Mouse (Mus musculus) frontal cortex, adult 2 months (tissue): Measurements from ENCODE around the gene Msl2. TPM values are rescaled to one million over a fixed set of nuclear protein-coding genes. Genes with fewer than 3 reads are reported as not detected.
A peak's percentile ranks its signal among the peaks of the same experiment; 100 is the strongest.

Experiments used
- DNase-seq, 2 experiments: peaks; one replicate each; pipeline ENCODE4 v3.0.0; 2022; ENCODE audit warnings: low spot score in 1 of 2; ENCODE audit errors: extremely low spot score in 1 of 2
- polyA plus RNA-seq: library from polyadenylated mRNA; depleted of rRNA; stranded (reverse); fragments of >200 nt; gene quantifications from 2 replicates; pipeline ENCODE4 v1.2.3, GENCODE M21; 2012

The Msl2 gene
- polyA plus RNA-seq, 1 experiment, result 27.3 TPM

DNA sequence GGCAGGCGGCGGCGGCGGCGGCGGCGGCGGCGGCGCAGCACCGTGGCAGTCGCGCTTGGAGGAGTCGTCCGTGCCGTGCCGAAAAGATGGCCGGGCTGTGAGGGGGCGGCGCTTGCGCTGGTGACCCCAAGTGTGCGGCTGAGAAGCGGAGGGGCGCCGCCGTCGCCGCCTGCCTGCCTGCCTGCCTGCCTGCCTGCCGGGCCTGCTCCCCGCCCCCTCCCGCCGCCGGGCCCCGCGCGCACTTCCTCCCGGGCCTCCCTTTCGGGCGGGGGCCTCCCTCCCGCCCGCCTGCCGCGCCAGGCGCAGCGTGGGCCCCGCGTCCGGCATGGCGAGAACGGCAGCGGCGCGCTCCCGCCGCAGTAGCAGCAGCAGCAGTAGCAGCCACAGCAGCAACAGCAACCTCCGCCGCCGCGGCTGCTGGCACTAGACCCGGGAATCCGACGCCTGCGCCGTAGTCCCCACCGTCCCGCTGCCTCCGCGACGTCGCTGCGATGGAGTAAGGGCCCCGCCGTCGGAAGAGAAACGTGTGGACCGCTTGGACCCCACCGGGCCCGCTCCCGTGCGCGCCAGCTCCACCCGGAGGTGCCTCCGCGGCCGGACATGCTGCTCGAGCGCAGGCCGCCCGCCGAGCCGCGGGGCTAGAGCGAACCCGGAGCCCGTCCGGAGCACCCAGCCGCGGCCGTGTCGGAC lies 576 bp downstream of the Msl2 start:
- DNase-seq, result peak; percentile 65 to 79

DNA sequence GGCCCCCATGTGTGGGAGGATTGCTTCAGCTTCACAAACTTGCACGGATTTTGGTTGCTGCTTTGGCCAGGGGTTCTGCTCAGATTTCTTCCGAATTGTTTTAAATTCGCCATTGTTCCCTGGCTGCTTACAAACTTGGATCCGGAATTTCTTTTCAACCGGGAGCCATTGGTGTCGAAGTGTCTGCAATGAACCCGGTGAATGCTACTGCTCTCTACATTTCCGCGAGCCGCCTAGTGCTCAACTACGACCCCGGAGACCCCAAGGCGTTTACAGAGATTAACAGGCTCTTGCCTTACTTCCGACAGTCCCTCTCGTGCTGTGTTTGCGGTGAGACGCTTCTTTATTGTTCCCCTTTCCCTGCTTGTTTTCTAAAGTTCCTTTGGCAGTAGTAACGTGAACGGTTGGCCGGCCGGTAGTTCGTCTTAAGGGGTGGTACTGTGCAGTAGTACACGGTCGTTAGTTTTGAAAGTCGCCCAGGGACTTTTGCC lies 1.2 kb downstream of the Msl2 start:
- DNase-seq, result no peak

DNA sequence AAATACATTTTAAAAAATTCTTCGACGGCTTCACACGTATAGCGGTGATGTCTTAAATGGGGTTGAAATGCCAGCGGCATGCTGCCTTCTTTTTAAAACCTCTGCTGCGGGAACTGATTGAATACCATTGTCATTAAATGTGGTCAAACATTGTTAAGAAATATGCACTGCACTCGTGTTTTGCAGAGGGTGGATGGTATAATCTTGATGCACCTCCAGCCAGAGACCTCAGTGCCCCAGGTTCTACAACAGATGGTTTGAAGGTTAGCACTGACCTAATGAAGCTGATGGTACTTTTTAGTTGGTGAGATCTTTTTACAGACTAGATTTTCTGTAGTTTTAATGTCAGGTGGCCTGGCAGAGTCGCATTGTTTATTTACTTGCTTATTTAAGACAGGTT lies 1.8 kb downstream of the Msl2 start:
- DNase-seq, result no peak

DNA sequence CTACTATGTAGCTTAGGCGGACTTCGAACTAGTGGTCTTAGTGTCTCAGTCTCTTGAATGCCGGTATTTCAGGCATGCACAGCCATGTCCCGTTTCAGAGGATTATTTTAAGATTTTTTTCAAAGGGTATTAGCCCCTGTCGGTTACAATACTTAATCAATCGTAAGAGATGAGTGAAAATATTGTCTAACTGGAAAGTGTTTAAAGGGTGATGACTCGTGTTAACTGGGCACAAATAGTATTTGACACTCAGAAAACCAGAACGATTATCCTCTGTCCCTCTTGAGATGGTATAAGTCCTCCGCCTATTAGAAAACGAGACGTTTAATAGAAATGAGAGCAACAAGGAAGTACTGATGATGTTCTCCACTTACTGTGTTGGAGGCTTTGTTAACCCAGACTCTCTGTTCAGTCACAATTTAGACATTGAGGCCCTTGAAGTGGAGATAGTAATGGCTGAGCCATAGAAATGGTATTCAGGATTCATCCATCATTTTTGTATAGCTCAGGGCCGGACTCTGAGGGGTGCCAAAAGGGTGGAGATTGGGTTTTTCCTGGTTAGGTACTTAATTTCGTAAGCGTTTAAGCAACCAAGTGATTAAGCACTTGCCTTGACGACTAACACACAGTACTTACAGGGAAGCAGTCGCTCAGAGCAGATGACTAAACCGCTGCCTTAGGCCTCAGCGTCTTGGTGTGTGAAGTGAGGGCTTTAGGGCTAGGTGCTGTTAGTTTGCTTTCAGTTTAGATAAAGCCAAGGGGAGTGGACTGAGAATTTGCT lies 2.4 kb downstream of the Msl2 start:
- DNase-seq, result no peak

DNA sequence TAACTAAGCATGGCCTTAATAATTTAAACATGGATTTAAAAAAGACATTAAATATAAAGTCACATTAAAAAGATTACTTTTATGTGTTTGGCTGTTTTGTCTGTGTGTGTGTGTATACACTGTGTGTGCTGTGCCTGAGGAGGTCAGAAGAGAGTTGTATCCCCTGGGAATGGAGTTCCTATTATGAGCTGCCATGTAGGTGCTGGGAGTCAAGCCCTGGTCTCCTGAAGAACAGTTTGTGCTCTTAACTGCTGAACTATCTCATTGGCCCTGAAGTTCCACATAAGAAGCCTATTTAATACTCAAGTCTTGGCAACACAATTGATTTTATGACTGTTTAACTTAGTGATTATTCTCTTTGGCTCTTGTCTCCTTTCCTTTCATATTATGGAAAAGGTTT lies 3.6 kb downstream of the Msl2 start:
- DNase-seq, result no peak

- DNase-seq, result no peak
Measured at GRCm38 (mm10) chr9:101078579-101078978, 4.7 kb downstream of the Msl2 start.

- no peak for DNase-seq
Measured at GRCm38 (mm10) chr9:101080046-101080685, 6.3 kb downstream of the Msl2 start.

GRCm38 (mm10) chr9:101083728-101084127 lies 9.8 kb downstream of the Msl2 start:
- peak in 1 of 2 experiments; percentile 36 for DNase-seq

DNA sequence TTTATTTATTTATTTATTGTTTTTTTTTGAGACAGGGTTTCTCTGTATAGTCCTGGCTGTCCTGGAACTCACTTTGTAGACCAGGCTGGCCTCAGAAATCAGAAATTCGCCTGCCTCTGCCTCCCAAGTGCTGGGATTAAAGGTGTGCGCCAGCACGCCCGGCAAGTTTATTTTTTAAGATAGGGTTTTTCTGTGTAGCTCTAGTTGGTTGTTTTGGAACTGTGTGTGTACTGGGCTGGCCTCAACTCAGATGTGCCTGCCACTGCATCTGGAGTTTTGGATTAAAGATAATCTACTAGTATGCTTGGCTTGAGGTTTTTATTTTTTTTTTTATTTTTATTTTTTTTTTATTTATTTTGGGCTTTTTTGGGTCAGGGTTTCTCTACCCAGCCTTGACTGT lies 21.5 kb downstream of the Msl2 start:
- DNase-seq, result no peak

DNA sequence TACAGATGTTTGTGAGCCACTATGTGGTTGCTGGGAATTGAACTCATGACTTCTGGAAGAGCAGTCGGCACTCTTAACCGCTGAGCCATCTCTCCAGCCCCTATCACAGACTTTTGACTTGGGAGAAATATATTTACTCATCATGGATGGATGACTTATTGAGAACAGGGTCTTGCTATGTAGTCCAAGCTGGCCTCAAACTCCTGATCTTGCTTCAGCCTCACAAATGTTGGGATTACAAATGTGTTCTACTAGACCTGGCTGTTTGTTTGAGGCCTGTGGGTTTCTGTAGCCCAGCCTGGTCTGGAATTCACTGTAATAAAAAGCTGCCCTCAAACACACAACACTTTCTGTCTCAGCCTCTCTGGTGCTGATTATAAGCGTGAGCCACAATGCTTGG lies 22.6 kb downstream of the Msl2 start:
- no peak for DNase-seq

- DNase-seq, result no peak
Measured at GRCm38 (mm10) chr9:101097542-101097941, 23.6 kb downstream of the Msl2 start.

DNA sequence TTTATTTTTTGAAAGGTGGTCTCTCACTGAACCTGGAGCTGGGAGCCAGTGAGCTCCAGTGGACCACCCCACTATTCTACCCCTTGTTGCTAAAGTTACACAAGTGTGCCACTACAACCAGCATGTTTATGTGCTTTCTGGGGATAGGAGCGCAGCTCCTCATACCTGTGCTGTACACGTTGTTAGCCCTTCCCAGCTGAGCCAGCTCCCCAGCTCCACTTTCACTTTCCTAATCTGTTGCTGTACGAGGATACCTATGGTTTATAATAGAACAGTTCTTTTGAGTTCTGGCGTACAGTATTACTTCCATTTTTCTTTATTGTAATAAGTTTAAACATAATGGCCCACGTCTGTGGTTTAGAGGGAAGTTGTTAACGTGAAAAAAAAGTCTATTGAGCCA lies 25.5 kb downstream of the Msl2 start:
- no peak for DNase-seq

DNA sequence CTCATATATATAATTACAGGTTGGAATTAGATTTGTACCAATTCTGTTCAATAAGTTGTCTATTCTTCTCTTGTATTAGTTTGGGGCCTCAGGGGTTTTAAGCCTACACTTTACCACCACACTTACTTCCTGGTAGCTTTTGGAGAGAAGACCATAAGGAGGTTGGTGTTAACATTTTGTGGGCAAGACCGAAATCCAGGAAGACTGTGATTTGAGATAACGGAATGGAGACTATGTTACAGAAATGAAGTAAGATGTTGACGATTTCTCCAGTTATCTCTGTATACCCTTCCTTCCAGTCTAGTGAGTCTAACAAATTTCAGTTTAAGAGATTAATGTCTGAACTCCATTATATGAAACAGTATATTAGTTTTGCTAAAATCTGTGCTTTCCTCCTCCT lies 26.3 kb downstream of the Msl2 start:
- no peak for DNase-seq

DNA sequence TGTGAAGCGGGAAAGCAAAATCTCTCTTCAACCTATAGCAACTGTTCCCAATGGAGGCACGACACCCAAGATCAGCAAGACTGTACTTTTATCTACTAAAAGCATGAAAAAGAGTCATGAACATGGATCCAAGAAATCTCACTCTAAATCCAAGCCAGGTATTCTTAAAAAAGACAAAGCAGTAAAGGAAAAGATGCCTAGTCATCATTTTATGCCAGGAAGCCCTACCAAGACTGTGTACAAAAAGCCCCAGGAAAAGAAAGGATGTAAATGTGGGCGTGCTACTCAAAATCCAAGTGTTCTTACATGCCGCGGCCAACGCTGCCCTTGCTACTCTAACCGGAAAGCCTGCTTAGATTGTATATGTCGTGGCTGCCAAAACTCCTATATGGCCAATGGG lies 27.6 kb downstream of the Msl2 start:
- no peak for DNase-seq

DNA sequence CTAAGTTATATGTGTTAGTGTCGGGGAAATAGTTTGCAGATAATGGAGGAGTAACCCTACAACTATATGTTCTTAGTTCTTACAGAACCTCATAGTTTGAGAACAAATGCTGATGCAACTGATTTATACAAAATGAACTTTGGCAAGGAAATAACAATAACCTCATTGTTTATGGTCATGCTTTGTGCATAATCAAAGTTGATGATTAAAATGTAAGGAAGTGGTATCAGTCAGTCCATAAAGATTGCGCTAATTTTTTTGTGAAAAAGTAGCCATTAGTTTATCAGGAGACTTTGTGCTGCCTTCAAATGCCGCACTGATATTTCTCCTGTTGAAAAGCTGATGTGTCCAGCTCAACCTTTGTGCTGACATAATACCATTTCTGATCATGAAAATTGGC lies 28.4 kb downstream of the Msl2 start:
- no peak for DNase-seq

DNA sequence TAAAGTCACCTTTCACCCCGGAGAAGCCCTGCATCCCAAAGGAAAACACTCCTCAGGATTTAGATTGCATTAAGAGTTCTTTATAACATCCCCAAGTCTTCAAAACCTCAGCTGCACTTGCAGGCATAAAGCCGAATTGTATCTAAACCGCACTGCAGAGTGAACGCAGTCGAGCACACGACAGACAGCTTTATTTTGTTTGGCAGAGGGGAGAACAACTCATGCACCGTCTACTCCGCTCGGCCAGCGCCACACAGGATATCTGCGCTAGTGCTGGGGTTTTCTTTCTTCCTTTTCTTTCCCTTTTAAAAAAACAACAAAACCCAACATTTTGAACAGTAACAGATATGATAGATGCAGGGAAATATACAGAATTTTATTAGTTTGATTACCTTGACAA lies 31.0 kb downstream of the Msl2 start:
- DNase-seq, result no peak

DNA sequence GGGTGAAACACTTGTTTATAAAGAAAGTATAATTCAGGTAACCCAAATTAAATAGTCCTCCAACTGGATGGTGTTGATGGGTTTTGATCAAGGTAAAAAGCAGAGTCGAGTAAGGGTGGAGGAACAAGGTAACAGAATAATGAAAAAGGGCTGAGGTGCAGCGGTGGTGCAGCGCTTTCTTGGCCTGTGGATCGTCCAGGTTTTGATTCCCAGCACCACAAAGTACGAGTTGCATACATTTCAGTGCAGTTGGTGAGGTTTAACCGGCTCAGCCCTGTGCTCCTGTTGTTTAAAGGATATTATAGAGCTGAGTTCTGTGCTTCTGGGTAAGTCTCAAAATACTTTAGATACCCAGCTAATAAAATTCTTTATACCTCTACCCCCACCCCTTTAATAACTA lies 31.8 kb downstream of the Msl2 start:
- no peak for DNase-seq

GRCm38 (mm10) chr9:101107386-101107785 lies 33.5 kb downstream of the Msl2 start:
- DNase-seq, result no peak

GRCm38 (mm10) chr9:101110013-101110412 lies 36.1 kb downstream of the Msl2 start:
- no peak for DNase-seq

- DNase-seq, result no peak
Measured at GRCm38 (mm10) chr9:101113317-101113716, 39.4 kb downstream of the Msl2 start.

DNA sequence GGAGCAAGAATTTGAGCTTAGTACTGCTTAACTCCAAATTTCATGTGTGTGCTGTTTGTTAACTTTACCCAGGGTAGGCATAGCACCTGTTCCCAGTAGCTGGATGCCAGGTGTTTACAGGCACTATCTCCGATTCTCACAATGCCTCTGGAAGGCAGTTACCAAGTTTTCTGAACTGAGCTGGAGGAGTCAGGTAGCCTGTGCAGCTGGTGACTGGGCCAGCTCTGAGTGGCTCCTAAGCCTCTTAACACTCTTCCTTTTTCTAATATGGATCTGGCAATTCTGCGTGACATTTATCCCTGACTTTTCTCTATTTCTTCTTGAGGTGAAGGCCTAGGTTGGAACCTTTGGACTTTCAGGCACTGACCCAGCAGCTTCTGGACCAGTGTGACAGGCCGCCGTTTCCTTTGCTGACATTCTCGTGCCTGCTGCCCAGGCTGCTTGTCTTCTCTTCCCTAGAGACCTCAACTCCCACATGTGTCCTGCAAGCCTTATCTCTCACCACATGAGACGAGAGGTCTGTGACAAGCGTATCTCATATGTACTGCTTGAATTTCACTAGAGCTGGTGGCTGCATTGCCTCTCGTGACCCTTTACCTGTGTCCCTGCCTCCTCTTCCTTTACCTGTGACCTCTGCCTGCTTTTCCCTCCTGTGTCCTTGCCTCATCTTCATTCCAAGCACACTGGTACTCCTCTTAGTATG lies 40.4 kb downstream of the Msl2 start:
- no peak for DNase-seq
